Mouse (Mus musculus) midbrain, embryonic 13.5 days (tissue): ENCODE results near the gene Hmox1. TPM values are rescaled to one million over a fixed set of nuclear protein-coding genes. Genes with fewer than 3 reads are reported as not detected.

Experiments
- ATAC-seq: fragments of 200-750 bp; cut with Nextera tagmentation; 2 replicates; pipeline ENCODE4 v1.8.0; 2017; ENCODE audit warnings: mild to moderate bottlenecking, moderate TSS enrichment, moderate library complexity
- H3K27ac ChIP-seq: fragments of 300-500 bp; sonication (generic); 2 replicates; pipeline ENCODE4 v1.5.1; 2015; ENCODE audit warnings: inconsistent platforms, mild to moderate bottlenecking, moderate library complexity
- H3K27me3 ChIP-seq: fragments of 300-500 bp; sonication (generic); 2 replicates; pipeline ENCODE4 v1.6.1; 2015; ENCODE audit warnings: mild to moderate bottlenecking, inconsistent platforms
- H3K36me3 ChIP-seq: fragments of 300-500 bp; sonication (generic); 2 replicates; pipeline ENCODE4 v1.6.1; 2015; ENCODE audit warnings: mild to moderate bottlenecking, inconsistent platforms
- H3K4me1 ChIP-seq: fragments of 300-500 bp; sonication (generic); replicated peaks from 2 replicates; pipeline ENCODE4 v1.6.1; 2015; ENCODE audit warnings: inconsistent platforms
- H3K4me2 ChIP-seq: fragments of 300-500 bp; sonication (generic); replicated peaks from 2 replicates; pipeline ENCODE4 v1.6.1; 2015; ENCODE audit warnings: moderate library complexity, mild to moderate bottlenecking, inconsistent platforms
- H3K4me3 ChIP-seq: fragments of 300-500 bp; sonication (generic); replicated peaks from 2 replicates; pipeline ENCODE4 v1.5.1; 2015; ENCODE audit warnings: mild to moderate bottlenecking, inconsistent platforms
- H3K9ac ChIP-seq: fragments of 300-500 bp; sonication (generic); replicated peaks from 2 replicates; pipeline ENCODE4 v1.6.1; 2015; ENCODE audit warnings: mild to moderate bottlenecking, inconsistent platforms
- H3K9me3 ChIP-seq: fragments of 300-500 bp; sonication (generic); 2 replicates; pipeline ENCODE4 v1.6.1; 2016; ENCODE audit warnings: mild to moderate bottlenecking, inconsistent platforms
- WGBS: fragments of 180-500 bp; shearing (Covaris S2); methylation state at CpG from one replicate; pipeline ENCODE4 v1.1.7; 2015; 5-methylcytosine and 5-hydroxymethylcytosine counted together
- polyA plus RNA-seq: library from polyadenylated mRNA; unstranded; fragments of >200 nt; fragmentation: Nextera tagmentation; extraction: Ambion mirVana; gene quantifications from 2 replicates; pipeline ENCODE4 v1.2.1, GENCODE M21; 2015

The Hmox1 gene
- polyA plus RNA-seq, result 11.7 and 15.4 TPM in 2 replicates

- peak within 1 kb of the TSS; percentile 86 for H3K4me2 ChIP-seq
- peaks cover 14% of the 10 kb centered on the region for H3K4me1 ChIP-seq
- H3K9ac ChIP-seq, result peak within 1 kb of the TSS; percentile 69
- peak; percentile 95 for ATAC-seq
- H3K27ac ChIP-seq, result no peak within 1 kb of the TSS
- H3K4me3 ChIP-seq, result peak within 1 kb of the TSS; percentile 59
- H3K36me3 ChIP-seq, result no peaks in the 10 kb centered on the region
- under 1% methylated on average over 36 of the region's 36 CpGs for WGBS
- H3K9me3 ChIP-seq, result no peaks in the 10 kb centered on the region
- peaks cover 3% of the 10 kb centered on the region for H3K27me3 ChIP-seq
These were observed at the start of gene Hmox1 for GRCm38 (mm10) chr8:75093399-75094156. Hmox1 (plus strand) TSS chr8:75093621.

DNA sequence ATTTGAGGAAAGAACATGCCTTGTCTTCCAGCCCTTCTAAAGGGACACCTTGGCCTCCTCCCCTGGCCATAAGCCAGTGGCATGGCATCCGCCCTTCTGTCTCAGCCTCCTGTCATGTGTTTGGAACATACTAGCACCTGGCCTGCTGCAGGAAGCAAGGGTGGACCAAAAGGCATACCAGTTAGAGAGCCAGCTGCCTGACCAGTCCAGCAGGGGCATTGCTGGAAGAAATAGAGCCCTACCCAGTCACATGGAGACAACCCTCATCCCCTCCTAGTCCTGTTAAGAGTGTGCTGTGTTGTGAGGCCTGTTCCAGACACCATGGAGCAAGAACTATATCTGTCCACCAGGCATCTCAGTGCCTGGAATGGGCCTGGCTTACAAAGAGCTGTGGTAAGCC, 47.1 kb upstream of the Hmox1 start:
- H3K36me3 ChIP-seq, result no peaks in the 10 kb centered on the region
- H3K27me3 ChIP-seq, result no peaks in the 10 kb centered on the region
- no peak overlapping the region for H3K27ac ChIP-seq
- H3K4me2 ChIP-seq, result no peak overlapping the region
- no peak overlapping the region for H3K4me3 ChIP-seq
- no peaks in the 10 kb centered on the region for H3K9me3 ChIP-seq
- no peak for ATAC-seq
- H3K4me1 ChIP-seq, result no peaks in the 10 kb centered on the region
- WGBS, result 85% methylated on average over 1 of the region's 1 CpGs
- no peak overlapping the region for H3K9ac ChIP-seq

DNA sequence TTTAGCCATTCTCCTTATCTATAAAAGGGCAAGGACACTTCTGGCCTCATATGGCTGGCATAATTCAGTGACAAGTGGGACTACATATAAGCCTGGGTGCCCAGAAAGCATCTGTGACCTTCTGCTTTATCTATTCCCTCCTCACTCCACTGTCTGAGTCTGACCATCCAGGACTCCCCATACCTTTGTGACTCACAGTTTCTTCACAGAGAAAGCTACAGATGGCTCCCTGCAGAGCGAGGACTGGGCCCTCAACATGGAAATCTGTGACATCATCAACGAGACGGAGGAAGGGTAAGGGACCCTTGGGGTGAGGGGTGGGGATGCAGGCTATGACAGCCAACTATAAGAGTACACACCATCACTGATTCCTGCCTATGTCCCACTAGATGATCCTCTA, 45.6 kb upstream of the Hmox1 start:
- no peak overlapping the region for H3K9ac ChIP-seq
- 85% methylated on average over 3 of the region's 3 CpGs for WGBS
- ATAC-seq, result no peak
- peaks cover 6% of the 10 kb centered on the region for H3K36me3 ChIP-seq
- no peaks in the 10 kb centered on the region for H3K27me3 ChIP-seq
- no peaks in the 10 kb centered on the region for H3K4me1 ChIP-seq
- no peaks in the 10 kb centered on the region for H3K9me3 ChIP-seq
- H3K4me3 ChIP-seq, result no peak overlapping the region
- no peak overlapping the region for H3K27ac ChIP-seq
- no peak overlapping the region for H3K4me2 ChIP-seq

DNA sequence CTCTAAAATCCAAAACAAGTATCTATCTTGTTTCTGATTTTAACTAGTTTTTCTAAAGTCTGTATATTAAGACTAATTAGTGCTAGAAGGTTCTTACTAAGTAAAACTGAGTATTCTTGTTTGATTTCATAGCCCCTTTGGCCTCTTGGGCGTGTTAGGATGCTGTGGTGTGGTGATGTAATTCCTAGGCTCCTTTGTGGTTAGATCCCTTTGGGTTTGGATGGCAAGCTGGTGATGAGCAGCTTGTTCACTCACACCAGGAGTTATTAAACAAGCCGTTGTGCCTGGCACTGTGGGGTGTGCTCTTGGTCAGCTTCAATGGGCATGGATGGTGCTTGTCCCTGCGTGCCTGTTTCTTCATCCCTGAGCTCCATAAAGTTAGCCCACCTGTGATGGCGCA, 40.1 kb upstream of the Hmox1 start:
- WGBS, result 91% methylated on average over 4 of the region's 4 CpGs
- ATAC-seq, result no peak

DNA sequence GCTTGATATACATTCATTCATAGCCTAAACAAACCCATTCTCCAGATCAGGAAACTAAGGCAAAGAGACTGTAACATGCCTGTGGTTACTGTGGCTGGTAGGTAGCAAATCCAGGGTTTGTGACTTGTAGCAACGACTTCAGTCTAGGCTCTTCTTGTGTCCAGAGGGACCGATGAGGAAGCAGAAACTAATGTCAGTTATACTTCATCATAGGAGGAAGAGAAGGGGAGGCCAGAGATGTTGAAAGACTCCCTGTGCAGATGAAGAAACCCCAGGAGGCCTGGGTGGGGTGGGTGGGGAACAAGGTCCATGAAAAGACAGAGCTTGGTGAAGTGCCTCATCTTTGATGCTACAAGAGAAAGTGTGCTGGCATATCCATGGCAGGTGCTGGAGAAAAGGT, 37.7 kb upstream of the Hmox1 start:
- no peak overlapping the region for H3K27ac ChIP-seq
- H3K4me3 ChIP-seq, result no peak overlapping the region
- ATAC-seq, result no peak
- H3K4me1 ChIP-seq, result no peaks in the 10 kb centered on the region
- H3K27me3 ChIP-seq, result no peaks in the 10 kb centered on the region
- no peak overlapping the region for H3K4me2 ChIP-seq
- peaks cover 7% of the 10 kb centered on the region for H3K36me3 ChIP-seq
- H3K9ac ChIP-seq, result no peak overlapping the region
- no peaks in the 10 kb centered on the region for H3K9me3 ChIP-seq
- 94% methylated on average over 2 of the region's 2 CpGs for WGBS

More for the DNA sequence above, 40.1 kb upstream of the Hmox1 start:
- Histone ChIP-seq H3K27ac (no peak overlapping the region), H3K4me1 (no peaks in the 10 kb centered on the region), H3K27me3 (no peaks in the 10 kb centered on the region), H3K36me3 (peaks cover 6% of the 10 kb centered on the region), H3K9ac (no peak overlapping the region), H3K4me2 (no peak overlapping the region), H3K4me3 (no peak overlapping the region), H3K9me3 (no peaks in the 10 kb centered on the region)

DNA sequence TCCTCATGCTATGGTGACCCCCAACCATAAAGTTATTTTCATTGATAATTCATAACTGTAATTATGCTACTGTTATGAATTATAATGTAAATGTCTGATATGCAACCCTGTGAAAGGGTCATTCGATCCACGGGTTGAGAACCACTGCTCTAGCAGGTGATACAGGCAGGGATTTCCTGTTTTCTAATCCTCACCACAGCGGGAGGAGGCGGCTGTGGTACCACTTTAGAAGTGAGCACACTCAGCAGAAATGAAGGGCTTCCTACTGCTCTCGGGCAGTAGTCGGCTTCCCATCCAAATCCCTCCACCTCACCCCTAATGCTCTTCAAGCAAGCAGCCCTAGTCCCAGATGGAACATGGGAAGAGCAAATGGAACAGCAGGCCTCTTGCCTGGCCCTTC, 33.4 kb upstream of the Hmox1 start:
- Histone ChIP-seq H3K9me3 (no peaks in the 10 kb centered on the region), H3K4me1 (no peaks in the 10 kb centered on the region), H3K27me3 (no peaks in the 10 kb centered on the region), H3K4me3 (no peak overlapping the region), H3K4me2 (no peak overlapping the region), H3K36me3 (peaks cover 14% of the 10 kb centered on the region), H3K27ac (no peak overlapping the region), H3K9ac (0 out of 2 replicates have a peak overlapping the region, but pooled peaks have one; percentile 4)
- no peak for ATAC-seq
- WGBS, result 85% methylated on average over 6 of the region's 6 CpGs

DNA sequence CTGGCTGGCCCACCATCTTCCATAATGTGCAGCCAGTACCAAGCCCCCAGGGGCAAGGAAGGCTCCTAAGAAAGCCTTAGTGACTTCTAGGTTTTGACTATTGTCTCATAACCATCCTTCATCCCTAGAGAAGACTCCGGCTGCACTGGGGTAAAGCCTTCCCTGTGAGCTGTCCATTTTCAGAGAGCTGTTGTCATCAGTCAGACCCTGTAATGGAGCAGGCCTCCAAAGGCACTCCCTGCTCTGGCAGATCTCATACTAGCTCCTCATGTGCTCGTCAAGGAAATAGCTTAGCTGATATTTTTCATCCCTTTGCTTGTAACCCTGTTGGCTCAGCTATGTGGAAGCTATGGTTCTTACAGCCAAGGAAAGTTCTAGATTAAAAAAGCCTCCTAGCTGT, 32.6 kb upstream of the Hmox1 start:
- no peaks in the 10 kb centered on the region for H3K4me1 ChIP-seq
- ATAC-seq, result no peak
- no peak overlapping the region for H3K4me3 ChIP-seq
- 88% methylated on average over 2 of the region's 2 CpGs for WGBS
- no peaks in the 10 kb centered on the region for H3K27me3 ChIP-seq
- H3K27ac ChIP-seq, result no peak overlapping the region
- no peak overlapping the region for H3K4me2 ChIP-seq
- H3K9ac ChIP-seq, result no peak overlapping the region
- no peaks in the 10 kb centered on the region for H3K9me3 ChIP-seq
- peaks cover 21% of the 10 kb centered on the region for H3K36me3 ChIP-seq

DNA sequence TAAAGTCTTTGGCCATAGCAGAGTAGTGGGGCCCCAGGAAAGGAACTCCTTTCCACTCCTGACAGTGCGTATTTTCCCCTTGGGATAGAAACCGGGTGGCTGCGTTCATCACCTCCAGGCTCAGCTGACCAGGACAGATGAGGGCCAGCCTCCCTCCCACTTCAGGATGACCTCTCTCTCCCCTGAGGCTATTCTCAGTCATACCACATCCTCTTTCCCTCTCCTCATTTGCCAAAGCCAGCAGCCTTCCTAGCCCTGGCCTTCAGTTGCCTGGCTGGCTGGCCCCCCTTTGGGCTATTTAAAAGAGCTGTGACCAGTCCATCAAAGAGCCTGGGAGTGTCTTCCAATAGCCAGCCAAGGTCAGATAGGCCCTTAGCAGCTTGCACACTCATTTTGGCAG, 30.1 kb upstream of the Hmox1 start:
- Histone ChIP-seq H3K4me2 (no peak overlapping the region), H3K36me3 (peaks cover 21% of the 10 kb centered on the region), H3K4me3 (no peak overlapping the region), H3K27me3 (no peaks in the 10 kb centered on the region), H3K9me3 (no peaks in the 10 kb centered on the region), H3K27ac (no peak overlapping the region), H3K4me1 (no peaks in the 10 kb centered on the region), H3K9ac (no peak overlapping the region)
- ATAC-seq, result no peak
- WGBS, result 81% methylated on average over 3 of the region's 3 CpGs

GRCm38 (mm10) chr8:75064790-75065189, 28.6 kb upstream of the Hmox1 start:
- H3K9me3 ChIP-seq, result no peaks in the 10 kb centered on the region
- no peak for ATAC-seq
- 91% methylated on average over 3 of the region's 3 CpGs for WGBS
- no peaks in the 10 kb centered on the region for H3K4me1 ChIP-seq
- no peak overlapping the region for H3K27ac ChIP-seq
- H3K4me2 ChIP-seq, result no peak overlapping the region
- no peak overlapping the region for H3K9ac ChIP-seq
- H3K36me3 ChIP-seq, result peaks cover 21% of the 10 kb centered on the region
- no peak overlapping the region for H3K4me3 ChIP-seq
- H3K27me3 ChIP-seq, result no peaks in the 10 kb centered on the region

GRCm38 (mm10) chr8:75067287-75067686, 26.1 kb upstream of the Hmox1 start:
- Histone ChIP-seq H3K27ac (no peak overlapping the region), H3K27me3 (no peaks in the 10 kb centered on the region), H3K4me1 (no peaks in the 10 kb centered on the region), H3K4me2 (no peak overlapping the region), H3K4me3 (no peak overlapping the region), H3K36me3 (peaks cover 15% of the 10 kb centered on the region), H3K9me3 (no peaks in the 10 kb centered on the region), H3K9ac (no peak overlapping the region)
- ATAC-seq, result no peak
- 81% methylated on average over 6 of the region's 6 CpGs for WGBS

DNA sequence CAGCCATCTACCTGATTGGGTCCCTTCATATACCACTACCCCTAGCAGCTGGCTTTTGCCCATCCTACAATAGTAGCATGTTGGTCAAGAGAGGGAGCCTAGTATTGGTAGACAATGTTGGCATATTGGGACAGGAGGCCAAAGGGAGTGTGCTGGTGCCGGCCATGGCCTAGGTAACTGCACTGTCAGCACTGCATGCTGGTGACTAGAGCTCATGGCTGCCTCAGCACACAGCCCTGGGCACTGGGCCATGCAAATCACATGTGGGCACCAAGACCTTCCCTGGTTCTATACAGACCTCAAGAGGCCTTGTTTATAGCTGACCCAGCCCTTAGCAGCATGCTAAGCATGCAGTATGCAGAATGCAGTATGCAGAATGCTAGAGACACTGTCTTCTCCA, 23.1 kb upstream of the Hmox1 start:
- no peak overlapping the region for H3K4me2 ChIP-seq
- no peaks in the 10 kb centered on the region for H3K9me3 ChIP-seq
- H3K36me3 ChIP-seq, result peaks cover 4% of the 10 kb centered on the region; the same call in 1 of the 2 replicates
- WGBS, result 92% methylated on average over 1 of the region's 1 CpGs
- ATAC-seq, result no peak
- no peak overlapping the region for H3K9ac ChIP-seq
- H3K4me3 ChIP-seq, result no peak overlapping the region
- no peak overlapping the region for H3K27ac ChIP-seq
- no peaks in the 10 kb centered on the region for H3K27me3 ChIP-seq
- no peaks in the 10 kb centered on the region for H3K4me1 ChIP-seq

- Histone ChIP-seq H3K27me3 (no peaks in the 10 kb centered on the region), H3K4me1 (no peaks in the 10 kb centered on the region), H3K4me2 (no peak overlapping the region), H3K36me3 (no peaks in the 10 kb centered on the region), H3K9me3 (no peaks in the 10 kb centered on the region), H3K9ac (no peak overlapping the region), H3K4me3 (no peak overlapping the region), H3K27ac (no peak overlapping the region)
- WGBS, result 24% methylated on average over 4 of the region's 4 CpGs
- ATAC-seq, result peak; percentile 91
These were observed 21.6 kb upstream of the Hmox1 start for GRCm38 (mm10) chr8:75071627-75072346.
